Mouse (Mus musculus) kidney, postnatal 10 days (tissue): ENCODE measurements at regions not wholly inside any gene's neighbourhood (a gene's known extent, or its start where the extent isn't known, plus 50 kb on each side); places are given as distances from the start of the nearest gene placed in this dataset.
A peak's percentile ranks its signal among the peaks of the same experiment; 100 is the strongest.

Source experiments
- DNase-seq: peaks from one replicate; pipeline ENCODE4 v3.0.0; 2021; ENCODE audit warnings: mixed read lengths

DNA sequence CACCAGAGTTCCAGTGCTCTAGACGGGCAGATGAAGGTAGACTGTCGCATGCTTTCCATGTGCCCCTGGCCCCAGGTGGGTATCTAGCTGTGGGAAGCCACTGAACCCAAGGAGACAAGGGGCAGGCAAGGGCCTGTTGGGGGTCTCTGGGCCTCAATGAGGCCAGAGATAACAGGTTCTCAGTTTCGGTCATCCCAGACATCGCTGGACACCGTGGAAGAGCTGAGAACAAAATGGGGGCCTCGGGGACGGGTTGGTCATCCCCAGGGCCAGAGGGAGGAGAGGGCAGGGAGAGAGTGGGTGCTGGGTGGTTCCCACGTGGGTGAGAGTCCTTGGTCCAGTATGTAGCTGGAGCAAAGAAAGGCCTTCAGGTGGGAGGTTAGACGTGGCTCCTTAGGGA, 307.2 kb downstream of the Zfp804a start:
- no peak for DNase-seq

- DNase-seq, result no peak
These were observed 320.1 kb downstream of the Zfp804a start for GRCm38 (mm10) chr2:82373152-82373551.

DNA sequence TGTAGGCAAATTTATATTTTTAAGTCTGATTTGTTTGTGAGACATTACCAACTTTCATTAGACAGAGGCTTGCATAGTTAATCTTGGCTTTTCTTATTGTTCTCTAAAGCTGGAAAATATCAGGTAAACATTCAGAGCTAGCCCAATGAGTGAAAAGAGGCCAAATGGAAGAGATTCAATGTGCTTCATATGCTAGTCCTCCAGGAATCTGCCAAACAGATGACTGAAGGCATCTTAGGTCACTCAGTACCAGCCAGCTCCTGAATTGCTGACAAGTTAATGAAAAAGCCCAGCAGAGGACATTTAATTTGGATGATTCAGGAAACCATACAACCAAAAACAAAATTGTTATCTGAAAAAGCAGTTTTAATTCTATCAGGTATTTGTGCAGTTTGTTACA, 325.5 kb downstream of the Zfp804a start:
- no peak for DNase-seq

DNA sequence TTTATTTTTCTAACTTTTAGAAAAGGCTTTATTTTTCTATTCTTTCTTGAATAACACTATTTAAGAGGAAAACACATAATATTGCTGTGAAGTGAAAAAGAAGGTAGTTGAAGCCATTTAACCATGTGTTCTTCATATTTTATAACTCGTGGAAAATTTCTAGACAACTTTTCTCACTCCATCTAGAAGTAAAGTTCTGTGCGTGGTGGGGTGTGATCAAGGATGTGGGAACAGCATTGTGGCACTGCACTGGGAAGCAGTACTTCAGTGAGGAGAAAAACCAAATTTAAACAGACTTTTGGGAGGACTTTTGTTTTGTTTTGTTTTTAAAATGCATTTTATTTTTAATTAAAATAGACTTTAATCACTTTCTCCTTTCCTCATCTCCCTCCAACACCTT, 332.1 kb downstream of the Zfp804a start:
- no peak for DNase-seq

DNA sequence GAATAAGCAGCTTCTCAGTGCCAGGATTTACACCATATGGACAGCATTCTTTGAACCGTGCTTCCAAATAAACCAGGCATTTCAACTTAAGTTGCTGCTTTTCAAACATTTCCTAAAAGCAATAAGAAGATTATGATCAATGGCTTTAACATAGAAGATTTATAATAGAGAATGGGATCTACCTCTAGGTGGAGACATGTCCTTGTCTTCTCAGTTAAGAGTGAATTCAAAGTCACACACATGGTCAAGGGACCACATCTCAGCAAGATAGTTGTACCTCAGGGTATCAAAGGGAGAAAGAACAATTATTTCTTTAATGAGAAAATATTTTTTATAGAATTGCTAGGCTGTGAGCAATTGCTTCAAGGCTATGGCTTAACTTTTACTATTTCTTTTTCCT, 334.7 kb downstream of the Zfp804a start:
- no peak for DNase-seq

GRCm38 (mm10) chr2:82395426-82395825, 342.4 kb downstream of the Zfp804a start:
- peak; percentile 21 for DNase-seq

GRCm38 (mm10) chr2:82445706-82446105, 392.7 kb downstream of the Zfp804a start:
- DNase-seq, result no peak

- no peak for DNase-seq
These were observed 402.7 kb downstream of the Zfp804a start for GRCm38 (mm10) chr2:82455743-82456142.
